Mouse (Mus musculus) intestine, postnatal 0 days (tissue): ENCODE results near the gene Otulinl. TPM values are rescaled to one million over a fixed set of nuclear protein-coding genes. Genes with fewer than 3 reads are reported as not detected.
A peak's percentile ranks its signal among the peaks of the same experiment; 100 is the strongest.

Experiments used
- ATAC-seq: fragments of 200-750 bp; cut with Nextera tagmentation; 2 replicates; pipeline ENCODE4 v1.8.0; 2017; ENCODE audit warnings: mild to moderate bottlenecking, moderate TSS enrichment, moderate library complexity
- H3K27ac ChIP-seq: fragments of 300-500 bp; sonication (generic); 2 replicates; pipeline ENCODE4 v1.5.1; 2014; ENCODE audit warnings: mild to moderate bottlenecking, low read depth, low read length, moderate library complexity
- H3K27me3 ChIP-seq: fragments of 300-500 bp; sonication (generic); replicated peaks from 2 replicates; pipeline ENCODE4 v1.6.1; 2014; ENCODE audit warnings: low read length, mixed read lengths; ENCODE audit not compliant: control insufficient read depth, insufficient read depth
- H3K36me3 ChIP-seq: fragments of 300-500 bp; sonication (generic); 2 replicates; pipeline ENCODE4 v1.6.1; 2014; ENCODE audit warnings: mild to moderate bottlenecking, moderate library complexity; ENCODE audit not compliant: control insufficient read depth, insufficient read depth
- H3K4me1 ChIP-seq: fragments of 300-500 bp; sonication (generic); replicated peaks from 2 replicates; pipeline ENCODE4 v1.6.1; 2014; ENCODE audit warnings: antibody characterized with exemption, low read length, mixed read lengths; ENCODE audit not compliant: control insufficient read depth, insufficient read depth
- H3K4me2 ChIP-seq: fragments of 300-500 bp; sonication (generic); replicated peaks from 2 replicates; pipeline ENCODE4 v1.6.1; 2014; ENCODE audit warnings: low read depth, mild to moderate bottlenecking, moderate library complexity
- H3K4me3 ChIP-seq: fragments of 300-500 bp; sonication (generic); 2 replicates; pipeline ENCODE4 v1.5.1; 2014; ENCODE audit warnings: low read depth, low read length
- H3K9ac ChIP-seq: fragments of 300-500 bp; sonication (generic); 2 replicates; pipeline ENCODE4 v1.6.1; 2014; ENCODE audit warnings: mild to moderate bottlenecking, low read depth, low read length
- H3K9me3 ChIP-seq: fragments of 300-500 bp; sonication (generic); 2 replicates; pipeline ENCODE4 v1.6.1; 2016; ENCODE audit warnings: mixed run types; ENCODE audit not compliant: control insufficient read depth
- CTCF ChIP-seq: sonication (generic); IDR thresholded peaks from 2 replicates; pipeline ENCODE4 v1.5.1; 2016; ENCODE audit warnings: low read depth, mild to moderate bottlenecking, control low read depth, antibody characterized with exemption, moderate library complexity
- WGBS: fragments of 180-500 bp; shearing (Covaris S2); extraction: QIAGEN DNeasy Blood & Tissue Kit; methylation state at CpG from one replicate; pipeline ENCODE4 v1.1.7; 2014; 5-methylcytosine and 5-hydroxymethylcytosine counted together
- polyA plus RNA-seq: library from polyadenylated mRNA; unstranded; fragments of >200 nt; fragmentation: Nextera tagmentation; extraction: Ambion mirVana; gene quantifications from 2 replicates; pipeline ENCODE4 v1.2.1, GENCODE M21; 2015

Gene Otulinl
- polyA plus RNA-seq, 1 experiment from 2014 or later, result 9.0 TPM

- Histone ChIP-seq H3K36me3 (peaks cover 27% of the 10 kb centered on the region), H3K9ac (no peak overlapping the region), H3K27me3 (no peaks in the 10 kb centered on the region), H3K27ac (no peak overlapping the region), H3K4me2 (no peak overlapping the region), H3K4me1 (no peaks in the 10 kb centered on the region), H3K9me3 (no peaks in the 10 kb centered on the region), H3K4me3 (no peak overlapping the region)
- 42% methylated on average over 3 of the region's 3 CpGs for WGBS
- no peak for TF ChIP-seq CTCF
- ATAC-seq, result peak; percentile 66
Measured at GRCm38 (mm10) chr15:27619683-27620082, 61.7 kb downstream of the Otulinl start.

- Histone ChIP-seq H3K27me3 (no peaks in the 10 kb centered on the region), H3K36me3 (peaks cover 33% of the 10 kb centered on the region), H3K27ac (peak overlapping the region; percentile 52; the same call in 1 of the 2 replicates), H3K4me1 (no peaks in the 10 kb centered on the region), H3K9ac (no peak overlapping the region), H3K4me3 (no peak overlapping the region), H3K4me2 (no peak overlapping the region), H3K9me3 (no peaks in the 10 kb centered on the region)
- TF ChIP-seq CTCF, result no peak
- 49% methylated on average over 6 of the region's 6 CpGs for WGBS
- ATAC-seq, result peak; percentile 57
Measured at GRCm38 (mm10) chr15:27618778-27619533, 62.4 kb downstream of the Otulinl start.

GRCm38 (mm10) chr15:27617227-27617626 lies 64.2 kb downstream of the Otulinl start:
- Histone ChIP-seq H3K27ac (no peak overlapping the region), H3K4me1 (no peaks in the 10 kb centered on the region), H3K9me3 (no peaks in the 10 kb centered on the region), H3K4me2 (no peak overlapping the region), H3K9ac (no peak overlapping the region), H3K4me3 (no peak overlapping the region), H3K27me3 (no peaks in the 10 kb centered on the region), H3K36me3 (peaks cover 21% of the 10 kb centered on the region)
- 69% methylated on average over 3 of the region's 3 CpGs for WGBS
- TF ChIP-seq CTCF, result no peak
- peak; percentile 66 for ATAC-seq

DNA sequence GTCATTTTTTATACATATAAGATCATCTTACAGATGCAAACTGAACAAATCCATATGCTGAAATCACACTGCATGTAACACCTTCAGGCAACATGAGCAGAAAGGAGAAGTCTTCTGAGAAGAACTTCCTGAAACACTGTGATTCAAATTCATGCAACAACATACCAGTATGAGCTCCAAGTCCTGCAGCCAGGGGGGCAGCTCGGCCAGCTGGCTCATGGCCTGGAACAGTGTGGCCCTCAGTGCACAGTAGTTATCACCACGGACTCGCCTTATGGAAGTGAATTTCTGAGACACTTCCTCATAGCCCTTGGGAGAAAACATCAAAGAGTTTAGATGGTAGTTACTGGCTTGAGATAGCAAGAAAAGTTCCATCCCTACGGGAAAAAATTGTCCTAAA lies 65.2 kb downstream of the Otulinl start:
- ATAC-seq, result no peak
- no peak overlapping the region for H3K4me3 ChIP-seq
- H3K27me3 ChIP-seq, result no peaks in the 10 kb centered on the region
- peaks cover 31% of the 10 kb centered on the region for H3K36me3 ChIP-seq
- H3K9me3 ChIP-seq, result no peaks in the 10 kb centered on the region
- 0 out of 2 replicates have a peak, but pooled peaks have one; percentile 18 for TF ChIP-seq CTCF
- no peaks in the 10 kb centered on the region for H3K4me1 ChIP-seq
- WGBS, result 31% methylated on average over 4 of the region's 4 CpGs
- no peak overlapping the region for H3K27ac ChIP-seq
- H3K4me2 ChIP-seq, result no peak overlapping the region
- no peak overlapping the region for H3K9ac ChIP-seq

DNA sequence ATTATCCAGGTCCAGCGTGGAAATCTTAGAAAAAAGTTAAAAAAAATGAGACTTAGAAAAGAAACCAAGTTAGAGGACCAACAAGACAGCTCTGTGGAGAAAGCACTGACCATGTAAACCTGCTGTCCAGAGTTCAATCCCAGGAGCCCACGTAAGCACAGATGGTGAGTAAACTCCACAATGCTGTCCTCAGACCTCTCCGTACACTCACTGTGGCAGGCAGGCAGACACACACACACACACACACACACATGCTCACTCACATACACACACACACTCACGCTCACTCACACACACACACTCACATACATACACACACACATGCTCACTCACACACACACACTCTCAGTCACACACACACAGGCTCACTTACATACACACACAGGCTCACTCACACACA lies 68.1 kb downstream of the Otulinl start:
- WGBS, result 93% methylated on average over 4 of the region's 4 CpGs
- Histone ChIP-seq H3K27ac (no peak overlapping the region), H3K4me1 (no peaks in the 10 kb centered on the region), H3K9ac (no peak overlapping the region), H3K27me3 (no peaks in the 10 kb centered on the region), H3K9me3 (no peaks in the 10 kb centered on the region), H3K4me2 (no peak overlapping the region), H3K4me3 (no peak overlapping the region), H3K36me3 (peaks cover 49% of the 10 kb centered on the region)
- TF ChIP-seq CTCF, result no peak
- ATAC-seq, result no peak

DNA sequence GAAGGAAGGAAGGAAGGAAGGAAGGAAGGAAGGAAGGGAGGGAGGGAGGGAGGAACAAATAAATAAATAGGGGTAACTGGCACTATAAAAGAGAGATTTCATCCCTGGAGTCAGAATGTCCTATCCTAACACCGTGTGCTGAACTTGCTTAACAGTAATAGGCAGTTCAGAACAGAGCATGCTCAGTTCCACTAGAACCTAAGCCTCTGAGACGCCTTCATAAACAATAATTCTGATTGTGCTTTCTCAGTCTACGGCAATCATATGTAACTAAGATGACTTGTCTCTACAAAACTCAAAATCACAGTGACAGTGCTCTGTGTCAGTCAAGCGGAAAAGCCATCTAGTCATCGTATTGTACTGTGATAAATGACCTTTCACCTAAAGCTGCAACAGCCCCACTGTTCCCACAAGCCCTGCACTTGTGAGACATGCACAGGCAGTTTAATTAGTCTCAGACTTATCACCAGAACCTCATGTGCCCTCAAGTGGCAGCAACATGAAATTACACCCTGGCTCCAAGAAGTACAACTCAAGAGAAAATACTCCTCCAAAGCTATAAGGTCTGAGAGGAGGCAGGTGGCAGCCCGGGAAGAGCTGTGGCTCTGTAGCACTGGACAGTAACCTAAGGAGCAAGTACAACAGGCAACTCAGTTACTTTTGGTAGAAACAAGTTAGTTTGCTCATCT lies 68.7 kb downstream of the Otulinl start:
- Histone ChIP-seq H3K27ac (no peak overlapping the region), H3K4me1 (no peaks in the 10 kb centered on the region), H3K4me2 (no peak overlapping the region), H3K9me3 (no peaks in the 10 kb centered on the region), H3K36me3 (peaks cover 45% of the 10 kb centered on the region), H3K4me3 (no peak overlapping the region), H3K9ac (no peak overlapping the region), H3K27me3 (no peaks in the 10 kb centered on the region)
- WGBS, result 41% methylated on average over 6 of the region's 6 CpGs
- ATAC-seq, result peak; percentile 67
- peak; percentile 92 for TF ChIP-seq CTCF
